Mouse (Mus musculus): Measurements from ENCODE around the gene Tmem53. TPM values are rescaled to one million over a fixed set of nuclear protein-coding genes. Genes with fewer than 3 reads are reported as not detected.

The Tmem53 gene
- polyA plus RNA-seq, 1 experiment from 2014 or later, result 9.6 TPM

- no peak overlapping the region for H3K4me3 ChIP-seq
- no peaks in the 10 kb centered on the region for H3K9me3 ChIP-seq (replicated peaks)
- no peak overlapping the region for H3K27ac ChIP-seq
- WGBS, result 78% methylated on average over 8 of the region's 8 CpGs
- H3K9ac ChIP-seq, result no peak overlapping the region
- no peak for ATAC-seq (ENCODE audit: low FRiP score)
- H3K4me1 ChIP-seq, result no peaks in the 10 kb centered on the region
- H3K4me2 ChIP-seq (replicated peaks), result no peak overlapping the region
- H3K27me3 ChIP-seq, result no peaks in the 10 kb centered on the region
- no peaks in the 10 kb centered on the region for H3K36me3 ChIP-seq
These were observed 27.6 kb upstream of the Tmem53 start for GRCm38 (mm10) chr4:117224122-117224521.

- H3K4me1 ChIP-seq, result no peaks in the 10 kb centered on the region
- H3K27ac ChIP-seq, result no peak overlapping the region
- no peak for ATAC-seq (ENCODE audit: low FRiP score)
- no peak overlapping the region for H3K4me2 ChIP-seq (replicated peaks)
- H3K9ac ChIP-seq, result no peak overlapping the region
- no peaks in the 10 kb centered on the region for H3K27me3 ChIP-seq
- no peaks in the 10 kb centered on the region for H3K36me3 ChIP-seq
- H3K9me3 ChIP-seq (replicated peaks), result no peaks in the 10 kb centered on the region
- no peak overlapping the region for H3K4me3 ChIP-seq
These were observed 26.5 kb upstream of the Tmem53 start for GRCm38 (mm10) chr4:117225250-117225649.

GRCm38 (mm10) chr4:117229590-117229989, 22.2 kb upstream of the Tmem53 start:
- WGBS, result 77% methylated on average over 15 of the region's 15 CpGs
- H3K36me3 ChIP-seq, result no peaks in the 10 kb centered on the region
- no peak overlapping the region for H3K4me3 ChIP-seq
- H3K27me3 ChIP-seq, result no peaks in the 10 kb centered on the region
- no peak overlapping the region for H3K27ac ChIP-seq
- no peaks in the 10 kb centered on the region for H3K4me1 ChIP-seq
- H3K9me3 ChIP-seq (replicated peaks), result no peaks in the 10 kb centered on the region
- no peak overlapping the region for H3K9ac ChIP-seq
- no peak overlapping the region for H3K4me2 ChIP-seq (replicated peaks)
- no peak for ATAC-seq (ENCODE audit: low FRiP score)

GRCm38 (mm10) chr4:117230331-117230730, 21.4 kb upstream of the Tmem53 start:
- Histone ChIP-seq H3K36me3 (no peaks in the 10 kb centered on the region), H3K9ac (no peak overlapping the region), H3K4me1 (no peaks in the 10 kb centered on the region), H3K27me3 (no peaks in the 10 kb centered on the region), H3K9me3 (replicated peaks) (no peaks in the 10 kb centered on the region), H3K27ac (no peak overlapping the region), H3K4me3 (no peak overlapping the region), H3K4me2 (replicated peaks) (no peak overlapping the region)
- ATAC-seq (ENCODE audit: low FRiP score), result no peak
- WGBS, result 52% methylated on average over 10 of the region's 10 CpGs

- ATAC-seq (ENCODE audit: low FRiP score), result no peak
- H3K9me3 ChIP-seq (replicated peaks), result no peaks in the 10 kb centered on the region
- H3K4me2 ChIP-seq (replicated peaks), result no peak overlapping the region
- no peak overlapping the region for H3K9ac ChIP-seq
- no peak overlapping the region for H3K27ac ChIP-seq
- H3K36me3 ChIP-seq, result no peaks in the 10 kb centered on the region
- no peaks in the 10 kb centered on the region for H3K27me3 ChIP-seq
- no peak overlapping the region for H3K4me3 ChIP-seq
- no peaks in the 10 kb centered on the region for H3K4me1 ChIP-seq
- WGBS, result 96% methylated on average over 2 of the region's 2 CpGs
These were observed 20.5 kb upstream of the Tmem53 start for GRCm38 (mm10) chr4:117231208-117231607.

- WGBS, result 74% methylated on average over 7 of the region's 7 CpGs
- H3K4me1 ChIP-seq, result no peaks in the 10 kb centered on the region
- no peak overlapping the region for H3K4me3 ChIP-seq
- no peaks in the 10 kb centered on the region for H3K27me3 ChIP-seq
- no peak for ATAC-seq (ENCODE audit: low FRiP score)
- H3K9me3 ChIP-seq (replicated peaks), result no peaks in the 10 kb centered on the region
- H3K4me2 ChIP-seq (replicated peaks), result no peak overlapping the region
- H3K9ac ChIP-seq, result no peak overlapping the region
- no peaks in the 10 kb centered on the region for H3K36me3 ChIP-seq
- H3K27ac ChIP-seq, result no peak overlapping the region
These were observed 17.5 kb upstream of the Tmem53 start for GRCm38 (mm10) chr4:117234166-117234741.

- WGBS, result 56% methylated on average over 4 of the region's 4 CpGs
- H3K36me3 ChIP-seq, result no peaks in the 10 kb centered on the region
These were observed 15.9 kb upstream of the Tmem53 start for GRCm38 (mm10) chr4:117235822-117236221.

GRCm38 (mm10) chr4:117239153-117239552, 12.6 kb upstream of the Tmem53 start:
- Histone ChIP-seq H3K27ac (no peak overlapping the region), H3K4me2 (replicated peaks) (no peak overlapping the region), H3K27me3 (no peaks in the 10 kb centered on the region), H3K9ac (no peak overlapping the region), H3K36me3 (no peaks in the 10 kb centered on the region), H3K9me3 (replicated peaks) (no peaks in the 10 kb centered on the region), H3K4me3 (no peak overlapping the region), H3K4me1 (no peaks in the 10 kb centered on the region)
- ATAC-seq (ENCODE audit: low FRiP score), result no peak
- 62% methylated on average over 2 of the region's 2 CpGs for WGBS

More at GRCm38 (mm10) chr4:117235822-117236221, 15.9 kb upstream of the Tmem53 start:
- Histone ChIP-seq H3K4me3 (no peak overlapping the region), H3K27me3 (no peaks in the 10 kb centered on the region), H3K9ac (no peak overlapping the region), H3K27ac (no peak overlapping the region), H3K9me3 (replicated peaks) (no peaks in the 10 kb centered on the region), H3K4me1 (no peaks in the 10 kb centered on the region), H3K4me2 (replicated peaks) (no peak overlapping the region)
- no peak for ATAC-seq (ENCODE audit: low FRiP score)

- Histone ChIP-seq H3K4me3 (no peak overlapping the region), H3K27ac (no peak overlapping the region), H3K4me1 (no peaks in the 10 kb centered on the region), H3K9ac (no peak overlapping the region), H3K36me3 (no peaks in the 10 kb centered on the region), H3K27me3 (no peaks in the 10 kb centered on the region), H3K9me3 (replicated peaks) (no peaks in the 10 kb centered on the region), H3K4me2 (replicated peaks) (no peak overlapping the region)
- 91% methylated on average over 6 of the region's 6 CpGs for WGBS
- ATAC-seq (ENCODE audit: low FRiP score), result no peak
These were observed 10.9 kb upstream of the Tmem53 start for GRCm38 (mm10) chr4:117240867-117241266.

- WGBS, result 69% methylated on average over 1 of the region's 1 CpGs
- peak overlapping the region; percentile 45 for H3K4me2 ChIP-seq (replicated peaks)
- no peak for ATAC-seq (ENCODE audit: low FRiP score)
- no peak overlapping the region for H3K9ac ChIP-seq
- H3K27ac ChIP-seq, result no peak overlapping the region
- H3K4me3 ChIP-seq, result no peak overlapping the region
- peaks cover 10% of the 10 kb centered on the region; the same call in 1 of the 2 replicates for H3K4me1 ChIP-seq
- no peaks in the 10 kb centered on the region for H3K27me3 ChIP-seq
- no peaks in the 10 kb centered on the region for H3K36me3 ChIP-seq
- no peaks in the 10 kb centered on the region for H3K9me3 ChIP-seq (replicated peaks)
These were observed 769 bp upstream of the Tmem53 start for GRCm38 (mm10) chr4:117250982-117251381.

- Histone ChIP-seq H3K4me2 (replicated peaks) (peak overlapping the region; percentile 45), H3K9me3 (replicated peaks) (no peaks in the 10 kb centered on the region), H3K4me1 (peaks cover 10% of the 10 kb centered on the region; the same call in 1 of the 2 replicates), H3K27ac (peak overlapping the region; percentile 71), H3K4me3 (peak overlapping the region; percentile 52), H3K36me3 (no peaks in the 10 kb centered on the region), H3K27me3 (no peaks in the 10 kb centered on the region), H3K9ac (peak overlapping the region; percentile 69)
- WGBS, result 25% methylated on average over 5 of the region's 5 CpGs
- ATAC-seq (ENCODE audit: low FRiP score), result peak; percentile 59
These were observed 600 bp downstream of the Tmem53 start for GRCm38 (mm10) chr4:117252351-117252750.

GRCm38 (mm10) chr4:117252755-117253154, 1.0 kb downstream of the Tmem53 start:
- H3K9ac ChIP-seq, result peak overlapping the region; percentile 69; the same call in 1 of the 2 replicates

More at GRCm38 (mm10) chr4:117252755-117253154, 1.0 kb downstream of the Tmem53 start:
- WGBS, result 83% methylated on average over 5 of the region's 5 CpGs
- Histone ChIP-seq H3K27ac (peak overlapping the region; percentile 71; the same call in 1 of the 2 replicates), H3K27me3 (no peaks in the 10 kb centered on the region), H3K9me3 (replicated peaks) (no peaks in the 10 kb centered on the region), H3K36me3 (no peaks in the 10 kb centered on the region), H3K4me1 (peaks cover 10% of the 10 kb centered on the region; the same call in 1 of the 2 replicates), H3K4me3 (no peak overlapping the region), H3K4me2 (replicated peaks) (peak overlapping the region; percentile 45)
- ATAC-seq (ENCODE audit: low FRiP score), result no peak
